Mouse (Mus musculus) liver, embryonic 16.5 days (tissue): Measurements from ENCODE around the gene Padi1. TPM values are rescaled to one million over a fixed set of nuclear protein-coding genes. Genes with fewer than 3 reads are reported as not detected.

Experiments
- ATAC-seq: fragments of 200-750 bp; cut with Nextera tagmentation; 2 replicates; pipeline ENCODE4 v1.8.0; 2017; ENCODE audit warnings: low read depth, mild to moderate bottlenecking, moderate number of reproducible peaks, moderate library complexity
- H3K27ac ChIP-seq: fragments of 300-500 bp; sonication (generic); 2 replicates; pipeline ENCODE4 v1.5.1; 2014; ENCODE audit warnings: mild to moderate bottlenecking, low read length
- H3K27me3 ChIP-seq: fragments of 300-500 bp; sonication (generic); 2 replicates; pipeline ENCODE4 v1.6.1; 2014; ENCODE audit warnings: low read depth, low read length, mixed read lengths; ENCODE audit not compliant: control insufficient read depth, insufficient read depth
- H3K36me3 ChIP-seq: fragments of 300-500 bp; sonication (generic); 2 replicates; pipeline ENCODE4 v1.6.1; 2014; ENCODE audit warnings: mild to moderate bottlenecking; ENCODE audit not compliant: control insufficient read depth, insufficient read depth
- H3K4me1 ChIP-seq: fragments of 300-500 bp; sonication (generic); 2 replicates; pipeline ENCODE4 v1.6.1; 2014; ENCODE audit warnings: low read depth, low read length, mixed read lengths; ENCODE audit not compliant: control insufficient read depth
- H3K4me2 ChIP-seq: fragments of 300-500 bp; sonication (generic); 2 replicates; pipeline ENCODE4 v1.6.1; 2014; ENCODE audit warnings: low read depth, low read length, mixed read lengths
- H3K4me3 ChIP-seq: fragments of 300-500 bp; sonication (generic); 2 replicates; pipeline ENCODE4 v1.5.1; 2014; ENCODE audit warnings: low read depth, mild to moderate bottlenecking, low read length
- H3K9ac ChIP-seq: fragments of 300-500 bp; sonication (generic); 2 replicates; pipeline ENCODE4 v1.6.1; 2014; ENCODE audit warnings: low read depth, low read length
- H3K9me3 ChIP-seq: fragments of 300-500 bp; sonication (generic); replicated peaks from 2 replicates; pipeline ENCODE4 v1.6.1; 2016; ENCODE audit warnings: low read length; ENCODE audit not compliant: control insufficient read depth
- WGBS: fragments of 180-500 bp; shearing (Covaris S2); extraction: QIAGEN DNeasy Blood & Tissue Kit; methylation state at CpG from one replicate; pipeline ENCODE4 v1.1.7; 2014; ENCODE audit not compliant: insufficient replicate concordance; 5-methylcytosine and 5-hydroxymethylcytosine counted together
- polyA plus RNA-seq: library from polyadenylated mRNA; unstranded; fragments of >200 nt; fragmentation: Nextera tagmentation; extraction: Ambion mirVana; gene quantifications from 2 replicates; pipeline ENCODE4 v1.2.1, GENCODE M21; 2015

Gene Padi1
- polyA plus RNA-seq, 1 experiment from 2014 or later: not detected

DNA sequence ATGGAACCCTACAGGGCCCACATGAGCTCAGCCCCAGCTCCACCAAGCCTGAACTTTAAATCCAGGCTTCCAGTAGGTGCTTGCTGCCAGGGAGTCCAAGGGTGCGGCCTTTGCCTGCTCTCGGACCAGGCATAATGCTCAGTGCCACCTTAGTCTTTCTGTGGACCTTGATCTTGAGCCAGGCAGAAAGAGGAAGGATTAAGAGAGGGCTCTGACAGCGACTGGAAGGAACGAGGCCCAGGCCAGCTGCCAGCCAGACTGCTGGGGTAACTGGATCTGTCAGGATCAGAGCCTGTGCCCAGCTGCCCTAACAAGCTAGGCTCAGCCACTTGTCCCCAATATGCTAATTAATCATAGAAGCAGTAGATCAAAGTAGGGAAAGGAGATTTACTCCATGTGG, 34.2 kb upstream of the Padi1 start:
- WGBS: 52% methylated on average over 4 of the region's 4 CpGs
- Histone ChIP-seq H3K9me3 (peaks cover 3% of the 10 kb centered on the region), H3K9ac (no peak overlapping the region), H3K36me3 (no peaks in the 10 kb centered on the region), H3K27ac (no peak overlapping the region), H3K4me3 (no peak overlapping the region), H3K4me1 (no peaks in the 10 kb centered on the region), H3K4me2 (no peak overlapping the region), H3K27me3 (no peaks in the 10 kb centered on the region; the same call in 1 of the 2 replicates)
- no peak for ATAC-seq

DNA sequence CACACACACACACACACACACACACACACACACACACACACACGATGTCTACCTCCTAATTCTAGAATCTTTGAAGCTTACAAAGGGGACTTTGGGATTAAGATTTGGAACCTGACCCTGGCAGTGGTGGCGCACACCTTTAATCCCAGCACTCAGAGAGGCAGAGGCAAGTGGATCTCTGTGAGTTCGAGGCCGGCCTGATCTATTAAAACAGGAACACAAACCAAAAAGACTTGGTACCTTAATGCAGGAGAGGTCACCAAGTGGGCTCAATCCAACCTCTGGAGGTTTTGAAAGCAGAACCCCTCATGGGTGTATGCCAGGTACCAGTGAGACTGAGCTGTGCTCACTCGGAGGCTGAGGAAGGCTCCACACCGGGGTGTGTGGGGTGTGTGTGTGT, 33.5 kb upstream of the Padi1 start:
- Histone ChIP-seq H3K9me3 (peaks cover 3% of the 10 kb centered on the region), H3K27ac (no peak overlapping the region), H3K4me2 (no peak overlapping the region), H3K4me3 (no peak overlapping the region), H3K4me1 (no peaks in the 10 kb centered on the region), H3K9ac (no peak overlapping the region), H3K36me3 (no peaks in the 10 kb centered on the region), H3K27me3 (no peaks in the 10 kb centered on the region; the same call in 1 of the 2 replicates)
- 74% methylated on average over 6 of the region's 6 CpGs for WGBS
- ATAC-seq: no peak

DNA sequence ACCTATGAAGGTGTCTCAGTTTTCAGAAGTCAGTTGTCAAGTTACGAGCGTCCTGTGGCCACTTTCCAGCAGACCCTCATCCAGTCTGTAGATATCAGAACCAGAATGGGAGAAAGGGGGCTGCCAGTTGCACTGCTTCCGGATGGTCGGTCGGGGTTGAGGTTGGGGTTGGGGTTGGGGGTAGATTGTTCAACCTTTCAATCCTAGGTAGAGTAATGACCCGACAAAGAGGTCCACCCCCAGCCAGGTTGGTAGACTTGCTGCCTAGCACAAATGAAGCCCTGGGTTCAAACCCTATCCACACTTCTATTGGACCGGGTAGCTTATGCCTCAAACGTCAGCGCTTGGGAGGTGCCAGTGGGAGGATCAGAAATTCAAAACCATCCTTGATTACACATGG, 33.1 kb upstream of the Padi1 start:
- H3K36me3 ChIP-seq: no peaks in the 10 kb centered on the region
- H3K4me2 ChIP-seq: no peak overlapping the region
- peaks cover 3% of the 10 kb centered on the region for H3K9me3 ChIP-seq
- no peaks in the 10 kb centered on the region; the same call in 1 of the 2 replicates for H3K27me3 ChIP-seq
- H3K9ac ChIP-seq: no peak overlapping the region
- no peak overlapping the region for H3K4me3 ChIP-seq
- no peaks in the 10 kb centered on the region for H3K4me1 ChIP-seq
- WGBS: 80% methylated on average over 9 of the region's 9 CpGs
- ATAC-seq: no peak
- H3K27ac ChIP-seq: no peak overlapping the region

DNA sequence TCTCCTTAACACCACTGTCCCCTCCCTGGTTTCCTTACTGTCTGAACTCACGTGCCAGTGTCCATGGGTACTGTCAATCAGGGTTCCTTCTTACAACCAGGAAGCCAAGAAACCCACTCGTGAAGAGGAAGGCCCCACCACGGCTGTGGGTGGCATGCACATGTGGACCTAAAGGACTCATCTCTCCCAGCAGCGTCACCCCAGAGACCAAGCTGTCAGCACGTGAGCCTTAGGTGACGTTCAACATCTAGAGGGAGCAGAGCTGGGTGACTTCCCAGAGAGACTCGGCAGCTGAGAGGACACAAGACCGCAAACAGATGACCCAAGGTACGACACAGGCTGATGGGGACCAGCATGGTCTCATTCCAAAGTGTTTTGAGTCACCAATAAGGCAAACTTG, 31.9 kb upstream of the Padi1 start:
- no peak overlapping the region for H3K9ac ChIP-seq
- H3K4me3 ChIP-seq: no peak overlapping the region
- no peaks in the 10 kb centered on the region; the same call in none of the 2 replicates for H3K27me3 ChIP-seq
- H3K27ac ChIP-seq: no peak overlapping the region
- H3K4me2 ChIP-seq: no peak overlapping the region
- peaks cover 2% of the 10 kb centered on the region for H3K9me3 ChIP-seq
- WGBS: 58% methylated on average over 9 of the region's 9 CpGs
- H3K36me3 ChIP-seq: no peaks in the 10 kb centered on the region
- no peak for ATAC-seq
- H3K4me1 ChIP-seq: peaks cover 10% of the 10 kb centered on the region

DNA sequence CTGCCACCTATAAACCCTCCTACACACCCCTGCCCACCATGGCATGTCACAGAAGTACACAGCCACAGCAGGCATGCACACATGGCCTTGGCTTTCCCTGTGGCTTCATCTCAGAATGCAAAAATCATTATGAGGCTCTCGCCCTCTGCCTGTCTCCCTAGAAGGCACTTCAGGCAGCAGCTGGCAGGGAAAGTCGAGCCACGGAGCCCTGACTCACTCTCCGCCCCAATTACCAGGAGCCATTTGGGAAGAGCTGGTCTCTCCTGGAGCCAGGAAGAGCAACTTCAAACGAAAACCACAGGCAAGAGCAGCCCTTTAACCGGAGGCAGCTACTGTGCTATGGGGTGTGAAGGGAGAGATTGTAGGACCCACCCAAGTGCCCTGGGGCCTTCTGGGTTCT, 31.1 kb upstream of the Padi1 start:
- Histone ChIP-seq H3K9ac (no peak overlapping the region), H3K27me3 (no peaks in the 10 kb centered on the region; the same call in none of the 2 replicates)

DNA sequence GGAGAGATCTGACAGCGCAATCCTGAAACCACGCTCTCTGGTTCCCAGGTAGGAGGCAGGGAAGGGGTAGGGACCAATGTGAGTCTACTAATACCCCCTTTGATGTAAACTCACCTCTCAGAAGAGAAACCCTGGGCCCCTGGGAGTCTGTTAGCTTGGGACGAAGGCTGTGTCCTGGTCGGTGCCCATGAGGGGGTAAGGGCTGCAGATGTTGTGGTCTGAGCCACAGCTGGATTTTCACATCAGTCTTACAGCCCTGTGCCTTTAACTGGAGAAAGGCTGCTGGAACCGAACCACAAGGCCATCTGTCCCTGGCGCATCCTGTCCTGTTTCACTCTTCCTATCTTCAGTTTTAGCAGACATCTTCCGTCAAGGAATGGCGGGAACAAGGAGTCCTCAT, 30.6 kb upstream of the Padi1 start:
- Histone ChIP-seq H3K36me3 (no peaks in the 10 kb centered on the region), H3K4me1 (peaks cover 18% of the 10 kb centered on the region), H3K4me2 (no peak overlapping the region), H3K27ac (no peak overlapping the region), H3K9ac (no peak overlapping the region), H3K9me3 (no peaks in the 10 kb centered on the region), H3K27me3 (no peaks in the 10 kb centered on the region; the same call in none of the 2 replicates), H3K4me3 (no peak overlapping the region)
- ATAC-seq: no peak
- WGBS: 68% methylated on average over 8 of the region's 8 CpGs

More for the DNA sequence above, 31.1 kb upstream of the Padi1 start:
- H3K4me1 ChIP-seq: peaks cover 17% of the 10 kb centered on the region
- H3K4me3 ChIP-seq: no peak overlapping the region
- H3K9me3 ChIP-seq: no peaks in the 10 kb centered on the region
- no peaks in the 10 kb centered on the region for H3K36me3 ChIP-seq
- H3K4me2 ChIP-seq: no peak overlapping the region
- no peak for ATAC-seq
- H3K27ac ChIP-seq: no peak overlapping the region
- 60% methylated on average over 6 of the region's 6 CpGs for WGBS

DNA sequence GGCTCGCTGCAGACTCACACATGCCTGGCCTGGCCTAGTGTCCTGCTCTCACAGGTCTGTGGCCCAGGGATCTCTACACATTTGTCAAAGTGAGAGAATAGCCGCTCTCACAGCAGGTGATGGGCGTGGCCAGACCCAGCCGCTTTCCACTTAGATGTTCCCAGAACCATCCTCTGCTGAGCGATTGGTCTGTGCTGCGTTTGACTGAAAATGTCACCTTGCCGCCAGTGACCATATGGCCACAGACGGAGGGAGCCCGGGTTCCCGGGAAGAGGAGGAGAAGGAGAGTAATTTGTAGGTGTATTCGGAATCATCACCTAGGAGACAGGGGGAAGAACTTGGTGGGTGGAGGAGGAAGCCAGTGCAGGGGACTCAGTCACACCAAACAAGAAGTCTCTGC, 27.4 kb upstream of the Padi1 start:
- H3K27me3 ChIP-seq: peaks cover 16% of the 10 kb centered on the region
- WGBS: 63% methylated on average over 11 of the region's 11 CpGs
- no peak overlapping the region for H3K9ac ChIP-seq
- no peak for ATAC-seq
- no peaks in the 10 kb centered on the region for H3K36me3 ChIP-seq
- H3K4me1 ChIP-seq: peaks cover 22% of the 10 kb centered on the region
- no peak overlapping the region for H3K4me2 ChIP-seq
- 0 out of 2 replicates have a peak overlapping the region, but pooled peaks have one; percentile 39 for H3K27ac ChIP-seq
- no peak overlapping the region for H3K4me3 ChIP-seq
- H3K9me3 ChIP-seq: no peaks in the 10 kb centered on the region

DNA sequence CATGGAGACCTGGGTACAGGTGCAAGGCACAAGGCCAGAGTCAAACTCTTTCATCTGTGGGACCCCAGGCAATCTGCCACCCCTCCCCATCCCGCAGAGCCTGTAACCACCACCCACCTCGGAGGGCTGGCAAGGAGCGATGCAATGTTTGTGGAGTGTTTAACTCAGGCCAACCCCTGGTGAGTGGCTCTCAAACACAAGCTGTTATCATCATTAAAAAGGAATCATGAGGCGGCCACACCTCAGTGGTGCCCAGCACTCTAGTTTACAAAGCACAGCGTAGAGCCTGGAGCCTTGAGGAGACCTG, 27.1 kb upstream of the Padi1 start:
- Histone ChIP-seq H3K9me3 (no peaks in the 10 kb centered on the region), H3K4me3 (no peak overlapping the region), H3K27ac (peak overlapping the region; percentile 39; the same call in 1 of the 2 replicates), H3K27me3 (peaks cover 16% of the 10 kb centered on the region), H3K4me2 (no peak overlapping the region), H3K9ac (0 out of 2 replicates have a peak overlapping the region, but pooled peaks have one; percentile 4), H3K36me3 (no peaks in the 10 kb centered on the region), H3K4me1 (peaks cover 22% of the 10 kb centered on the region)
- ATAC-seq: no peak
- 74% methylated on average over 5 of the region's 5 CpGs for WGBS

DNA sequence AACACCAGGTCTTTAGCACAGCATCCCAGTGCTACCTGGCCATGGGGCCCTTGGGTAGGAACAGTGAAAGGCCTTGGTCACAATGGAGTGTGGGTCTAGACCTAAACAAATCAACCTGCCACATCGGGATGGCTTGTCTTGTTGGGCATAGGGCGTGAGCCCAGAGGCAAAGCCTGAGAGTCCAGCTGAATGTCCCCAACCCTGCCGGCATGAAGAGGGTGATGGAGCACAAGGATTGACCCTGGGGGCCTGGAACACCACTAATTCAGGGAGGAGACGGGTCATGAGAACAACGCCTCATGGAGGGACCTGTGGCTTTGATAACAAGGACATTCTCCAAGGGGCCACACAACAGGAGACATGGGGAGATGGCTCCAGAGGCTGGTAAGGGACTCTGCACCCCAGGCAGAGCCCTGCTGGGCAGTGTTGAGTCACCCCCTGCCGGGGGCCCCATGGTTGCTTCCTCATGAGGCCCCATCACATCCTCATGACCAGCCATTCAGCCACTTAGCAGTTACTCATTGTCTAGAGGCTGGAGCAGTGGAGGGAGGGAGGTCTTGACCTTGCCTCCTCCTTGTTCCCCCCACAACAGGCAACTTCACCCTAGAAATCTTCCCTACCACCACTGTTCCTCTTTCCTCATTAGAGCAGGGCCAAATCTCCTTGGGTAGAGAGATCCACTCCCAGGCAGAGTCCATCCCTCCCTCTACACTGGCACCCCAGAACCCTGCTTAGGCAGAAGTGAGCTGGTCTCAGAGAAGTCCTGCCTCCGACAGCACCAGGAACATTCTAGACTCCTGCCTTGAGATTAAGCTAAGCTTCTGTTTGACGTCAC, 26.5 kb upstream of the Padi1 start:
- H3K27me3 ChIP-seq: peaks cover 16% of the 10 kb centered on the region
- 59% methylated on average over 8 of the region's 8 CpGs for WGBS
- no peak overlapping the region for H3K4me3 ChIP-seq
- H3K9ac ChIP-seq: 0 out of 2 replicates have a peak overlapping the region, but pooled peaks have one; percentile 4
- H3K9me3 ChIP-seq: no peaks in the 10 kb centered on the region
- no peaks in the 10 kb centered on the region for H3K36me3 ChIP-seq
- H3K27ac ChIP-seq: peak overlapping the region; percentile 39
- no peak overlapping the region for H3K4me2 ChIP-seq
- peaks cover 22% of the 10 kb centered on the region for H3K4me1 ChIP-seq
- ATAC-seq: peak; percentile 28; the same call in 1 of the 2 replicates
